Mouse (Mus musculus): Measurements from ENCODE around the gene 1810024B03Rik. TPM values are rescaled to one million over a fixed set of nuclear protein-coding genes. Genes with fewer than 3 reads are reported as not detected.
A peak's percentile ranks its signal among the peaks of the same experiment; 100 is the strongest.
"Not testable (repeated sequence)": the region's sequence is repeated elsewhere in the genome, so short reads cannot be mapped to it uniquely, and the experiment has no call there.

The 1810024B03Rik gene
- polyA plus RNA-seq, 1 experiment from 2014 or later: 1.6 TPM

DNA sequence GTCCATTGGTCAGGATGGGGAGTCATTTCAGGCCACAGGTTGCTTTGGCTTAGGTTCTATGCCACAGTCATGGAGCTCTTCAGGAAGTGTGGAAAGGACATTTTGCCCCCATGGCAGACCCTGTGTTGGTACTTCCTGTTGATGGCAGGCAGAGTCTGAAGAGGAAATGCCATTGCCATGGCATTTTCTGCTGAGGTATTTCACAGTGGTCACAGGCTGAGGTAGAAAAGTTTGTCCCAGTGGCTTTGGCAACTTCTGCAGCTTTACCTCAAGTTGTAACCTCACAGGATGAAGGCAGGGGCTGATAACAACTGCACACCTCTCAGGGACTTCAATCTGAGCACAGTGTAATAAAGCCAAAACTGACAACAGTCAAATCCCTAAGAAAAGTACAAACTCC lies 18.5 kb downstream of the 1810024B03Rik start:
- Histone ChIP-seq H3K9me3 (ENCODE audit: low read length) (no peaks in the 10 kb centered on the region), H3K4me1 (ENCODE audit: insufficient read depth, low read length) (no peaks in the 10 kb centered on the region), H3K4me3 (ENCODE audit: low read length) (no peak overlapping the region), H3K27me3 (ENCODE audit: insufficient read depth, low read length) (no peaks in the 10 kb centered on the region), H3K36me3 (ENCODE audit: insufficient read depth, low read length) (no peaks in the 10 kb centered on the region), H3K4me2 (replicated peaks; ENCODE audit: low read depth, low read length) (no peak overlapping the region), H3K27ac (ENCODE audit: low read length) (no peak overlapping the region), H3K9ac (replicated peaks; ENCODE audit: low read length) (no peak overlapping the region)
- no peak for ATAC-seq (ENCODE audit: low FRiP score, low TSS enrichment)

GRCm38 (mm10) chr2:127182598-127183381 lies 25.3 kb downstream of the 1810024B03Rik start:
- H3K9ac ChIP-seq (replicated peaks; ENCODE audit: low read length): peak overlapping the region; percentile 81
- no peaks in the 10 kb centered on the region for H3K9me3 ChIP-seq (ENCODE audit: low read length)
- peak; percentile 100 for ATAC-seq (ENCODE audit: low FRiP score, low TSS enrichment)
- H3K4me1 ChIP-seq (ENCODE audit: insufficient read depth, low read length): 0 out of 2 replicates have a peak, but pooled peaks cover 5% of the 10 kb centered on the region
- 2% methylated on average over 17 of the region's 17 CpGs for WGBS
- no peaks in the 10 kb centered on the region for H3K36me3 ChIP-seq (ENCODE audit: insufficient read depth, low read length)
- H3K27ac ChIP-seq (ENCODE audit: low read length): peak overlapping the region; percentile 86
- 0 out of 2 replicates have a peak, but pooled peaks cover 5% of the 10 kb centered on the region for H3K27me3 ChIP-seq (ENCODE audit: insufficient read depth, low read length)
- H3K4me3 ChIP-seq (ENCODE audit: low read length): peak overlapping the region; percentile 60
- H3K4me2 ChIP-seq (replicated peaks; ENCODE audit: low read depth, low read length): peak overlapping the region; percentile 76

DNA sequence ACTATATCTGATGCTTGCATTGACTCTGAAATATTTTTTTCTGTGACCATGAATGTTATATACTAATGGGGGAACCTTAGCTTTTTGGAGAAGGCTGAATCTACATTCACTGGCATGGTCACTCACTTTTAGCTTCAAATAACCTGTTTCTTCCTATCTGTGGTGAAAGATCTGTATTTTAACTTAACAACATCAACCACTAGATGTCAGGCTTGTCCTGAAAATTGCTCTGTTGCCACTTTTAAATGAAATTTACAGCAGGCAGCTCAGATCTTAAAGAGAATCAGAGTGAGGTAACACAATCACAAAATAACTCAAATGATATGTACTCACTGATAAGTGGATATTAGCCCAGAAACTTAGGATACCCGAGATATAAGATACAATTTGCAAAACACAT lies 41.8 kb downstream of the 1810024B03Rik start:
- not testable (repeated sequence) for H3K4me3 ChIP-seq (ENCODE audit: low read length); H3K9me3 ChIP-seq (ENCODE audit: low read length); ATAC-seq (ENCODE audit: low FRiP score, low TSS enrichment); H3K36me3 ChIP-seq (ENCODE audit: insufficient read depth, low read length); H3K4me2 ChIP-seq (replicated peaks; ENCODE audit: low read depth, low read length); H3K4me1 ChIP-seq (ENCODE audit: insufficient read depth, low read length); H3K9ac ChIP-seq (replicated peaks; ENCODE audit: low read length); H3K27ac ChIP-seq (ENCODE audit: low read length); H3K27me3 ChIP-seq (ENCODE audit: insufficient read depth, low read length)
- 17% methylated on average over 1 of the region's 1 CpGs for WGBS

GRCm38 (mm10) chr2:127165675-127166074 lies 42.4 kb downstream of the 1810024B03Rik start:
- Histone ChIP-seq H3K9ac (replicated peaks; ENCODE audit: low read length) (no peak overlapping the region), H3K27me3 (ENCODE audit: insufficient read depth, low read length) (no peaks in the 10 kb centered on the region), H3K4me3 (ENCODE audit: low read length) (no peak overlapping the region), H3K4me2 (replicated peaks; ENCODE audit: low read depth, low read length) (no peak overlapping the region), H3K4me1 (ENCODE audit: insufficient read depth, low read length) (no peaks in the 10 kb centered on the region), H3K36me3 (ENCODE audit: insufficient read depth, low read length) (no peaks in the 10 kb centered on the region), H3K9me3 (ENCODE audit: low read length) (no peaks in the 10 kb centered on the region), H3K27ac (ENCODE audit: low read length) (no peak overlapping the region)
- ATAC-seq (ENCODE audit: low FRiP score, low TSS enrichment): no peak
- WGBS: 60% methylated on average over 4 of the region's 4 CpGs

- H3K27ac ChIP-seq (ENCODE audit: low read length): no peak overlapping the region
- H3K9ac ChIP-seq (replicated peaks; ENCODE audit: low read length): no peak overlapping the region
- ATAC-seq (ENCODE audit: low FRiP score, low TSS enrichment): no peak
- no peaks in the 10 kb centered on the region for H3K9me3 ChIP-seq (ENCODE audit: low read length)
- H3K4me3 ChIP-seq (ENCODE audit: low read length): no peak overlapping the region
- H3K36me3 ChIP-seq (ENCODE audit: insufficient read depth, low read length): peaks cover 9% of the 10 kb centered on the region
- 86% methylated on average over 3 of the region's 3 CpGs for WGBS
- peaks cover 13% of the 10 kb centered on the region for H3K4me1 ChIP-seq (ENCODE audit: insufficient read depth, low read length)
- no peak overlapping the region for H3K4me2 ChIP-seq (replicated peaks; ENCODE audit: low read depth, low read length)
- H3K27me3 ChIP-seq (ENCODE audit: insufficient read depth, low read length): no peaks in the 10 kb centered on the region
Observed at GRCm38 (mm10) chr2:127145699-127146098, 62.4 kb downstream of the 1810024B03Rik start.

- Histone ChIP-seq H3K27me3 (ENCODE audit: insufficient read depth, low read length) (no peaks in the 10 kb centered on the region), H3K36me3 (ENCODE audit: insufficient read depth, low read length) (peaks cover 20% of the 10 kb centered on the region), H3K9ac (replicated peaks; ENCODE audit: low read length) (peak within 1 kb of the TSS; percentile 74), H3K4me2 (replicated peaks; ENCODE audit: low read depth, low read length) (peak within 1 kb of the TSS; percentile 73), H3K27ac (ENCODE audit: low read length) (no peak within 1 kb of the TSS; the same call in 1 of the 2 replicates), H3K9me3 (ENCODE audit: low read length) (no peaks in the 10 kb centered on the region), H3K4me3 (ENCODE audit: low read length) (peak within 1 kb of the TSS; percentile 67), H3K4me1 (ENCODE audit: insufficient read depth, low read length) (peaks cover 13% of the 10 kb centered on the region)
- peak; percentile 97 for ATAC-seq (ENCODE audit: low FRiP score, low TSS enrichment)
- WGBS: 2% methylated on average over 31 of the region's 31 CpGs
Observed at GRCm38 (mm10) chr2:127143158-127144063, 64.7 kb downstream of the 1810024B03Rik start, which contains the start of gene Itpripl1. Gene Itpripl1 (minus strand): TSS chr2:127143442.

- ATAC-seq (ENCODE audit: low FRiP score, low TSS enrichment): peak; percentile 29
Observed at GRCm38 (mm10) chr2:127142577-127143157, 65.4 kb downstream of the 1810024B03Rik start.

DNA sequence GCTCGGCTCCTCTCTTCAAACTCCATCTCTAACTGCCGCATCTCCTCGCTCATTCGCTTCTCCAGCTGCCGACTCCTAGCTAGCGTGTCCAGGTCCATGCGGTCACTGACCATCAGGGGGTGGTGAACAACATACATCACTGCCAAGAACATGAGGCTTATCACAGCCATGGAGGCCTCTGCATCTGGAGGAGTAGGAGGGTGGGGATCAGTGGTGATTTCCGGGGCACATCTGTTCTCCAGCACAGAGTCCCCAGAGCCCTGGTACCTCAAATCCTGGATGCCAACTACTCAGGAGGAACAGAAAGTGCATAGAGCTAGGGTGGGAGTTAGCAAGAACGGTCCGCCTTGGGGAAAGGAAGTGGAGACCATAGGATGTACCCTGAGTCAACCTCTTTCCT lies 66.0 kb downstream of the 1810024B03Rik start:
- H3K9me3 ChIP-seq (ENCODE audit: low read length): no peaks in the 10 kb centered on the region
- WGBS: 74% methylated on average over 10 of the region's 10 CpGs
- peaks cover 18% of the 10 kb centered on the region for H3K4me1 ChIP-seq (ENCODE audit: insufficient read depth, low read length)
- ATAC-seq (ENCODE audit: low FRiP score, low TSS enrichment): 0 out of 2 replicates have a peak, but pooled peaks have one; percentile 2
- H3K27ac ChIP-seq (ENCODE audit: low read length): no peak overlapping the region
- peak overlapping the region; percentile 73 for H3K4me2 ChIP-seq (replicated peaks; ENCODE audit: low read depth, low read length)
- H3K27me3 ChIP-seq (ENCODE audit: insufficient read depth, low read length): no peaks in the 10 kb centered on the region
- peaks cover 20% of the 10 kb centered on the region for H3K36me3 ChIP-seq (ENCODE audit: insufficient read depth, low read length)
- peak overlapping the region; percentile 74 for H3K9ac ChIP-seq (replicated peaks; ENCODE audit: low read length)
- peak overlapping the region; percentile 67; the same call in 1 of the 2 replicates for H3K4me3 ChIP-seq (ENCODE audit: low read length)

More at GRCm38 (mm10) chr2:127142577-127143157, 65.4 kb downstream of the 1810024B03Rik start:
- Histone ChIP-seq H3K36me3 (ENCODE audit: insufficient read depth, low read length) (peaks cover 20% of the 10 kb centered on the region), H3K4me1 (ENCODE audit: insufficient read depth, low read length) (peaks cover 13% of the 10 kb centered on the region), H3K9ac (replicated peaks; ENCODE audit: low read length) (peak overlapping the region; percentile 74), H3K9me3 (ENCODE audit: low read length) (no peaks in the 10 kb centered on the region), H3K27ac (ENCODE audit: low read length) (no peak overlapping the region; the same call in 1 of the 2 replicates), H3K27me3 (ENCODE audit: insufficient read depth, low read length) (no peaks in the 10 kb centered on the region), H3K4me3 (ENCODE audit: low read length) (peak overlapping the region; percentile 67), H3K4me2 (replicated peaks; ENCODE audit: low read depth, low read length) (peak overlapping the region; percentile 73)
- 13% methylated on average over 6 of the region's 6 CpGs for WGBS

DNA sequence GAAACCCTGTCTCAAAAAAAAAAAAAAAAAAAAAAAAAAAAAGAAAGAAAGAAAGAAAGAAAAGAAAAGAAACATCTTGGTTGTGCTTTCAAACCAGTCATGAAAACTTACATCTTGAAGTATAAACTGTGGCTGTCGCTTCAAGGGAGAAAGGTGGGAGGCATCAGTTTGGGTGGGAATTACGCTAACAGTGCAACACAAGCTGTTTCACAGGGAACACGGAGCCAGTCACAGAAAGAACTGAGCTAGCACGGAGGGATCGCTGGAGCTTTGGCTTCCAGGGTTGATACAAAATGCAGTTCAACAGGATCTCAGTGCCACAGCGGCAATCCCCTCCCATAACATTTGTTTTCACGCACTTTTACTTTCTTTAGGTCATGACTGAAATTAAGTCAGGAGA lies 68.1 kb downstream of the 1810024B03Rik start:
- ATAC-seq (ENCODE audit: low FRiP score, low TSS enrichment): no peak
- Histone ChIP-seq H3K27ac (ENCODE audit: low read length) (no peak overlapping the region), H3K27me3 (ENCODE audit: insufficient read depth, low read length) (no peaks in the 10 kb centered on the region), H3K9me3 (ENCODE audit: low read length) (no peaks in the 10 kb centered on the region), H3K4me1 (ENCODE audit: insufficient read depth, low read length) (peaks cover 28% of the 10 kb centered on the region), H3K9ac (replicated peaks; ENCODE audit: low read length) (no peak overlapping the region), H3K4me3 (ENCODE audit: low read length) (no peak overlapping the region), H3K36me3 (ENCODE audit: insufficient read depth, low read length) (peaks cover 20% of the 10 kb centered on the region), H3K4me2 (replicated peaks; ENCODE audit: low read depth, low read length) (no peak overlapping the region)
- WGBS: 92% methylated on average over 7 of the region's 7 CpGs

All from kidney, embryonic 16.5 days (tissue).